Mouse (Mus musculus): Measurements from ENCODE around the gene Qk. TPM values are rescaled to one million over a fixed set of nuclear protein-coding genes. Genes with fewer than 3 reads are reported as not detected.

Qk gene
- total RNA-seq, 2 experiments from 2014 or later, result 548 to 551 TPM

GRCm38 (mm10) chr17:10152808-10153413 is 166.7 kb downstream of the Qk start:
- intact Hi-C loops (cut with DNase I), result no loop called here
- peak; percentile 40 to 44 for DNase-seq

All from heart, postnatal 10 days (tissue).